Mouse (Mus musculus) liver, embryonic 14.5 days (tissue): ENCODE data around the gene Cfap74.

ENCODE experiments used
- CTCF ChIP-seq: IDR thresholded peaks from 2 replicates; pipeline ENCODE4 v1.5.1; 2016; ENCODE audit warnings: antibody characterized with exemption, low read depth, control low read depth
- EP300 ChIP-seq: IDR thresholded peaks from 2 replicates; pipeline ENCODE4 v1.6.1; 2016; ENCODE audit warnings: antibody characterized with exemption, low read depth

- TF ChIP-seq CTCF (no peak), EP300 (no peak)
Measured at GRCm38 (mm10) chr4:155397511-155398221, 11.3 kb upstream of the Cfap74 start, which contains the start of gene Gabrd.
